Mouse (Mus musculus) forebrain, embryonic 10.5 days (tissue): ENCODE data around the gene Stk32b. TPM values are rescaled to one million over a fixed set of nuclear protein-coding genes. Genes with fewer than 3 reads are reported as not detected.

ENCODE experiments used
- DNase-seq: peaks from one replicate; pipeline ENCODE4 v3.0.0-alpha.2; 2017; ENCODE audit warnings: low spot score; ENCODE audit errors: extremely low spot score
- H3K27ac ChIP-seq: fragments of 300-500 bp; sonication (generic); 2 replicates; pipeline ENCODE4 v1.5.1; 2016; ENCODE audit warnings: mild to moderate bottlenecking
- H3K27me3 ChIP-seq: fragments of 300-500 bp; sonication (generic); 2 replicates; pipeline ENCODE4 v1.6.1; 2016; ENCODE audit warnings: mild to moderate bottlenecking; ENCODE audit not compliant: poor library complexity, severe bottlenecking
- H3K36me3 ChIP-seq: fragments of 300-500 bp; sonication (generic); replicated peaks from 2 replicates; pipeline ENCODE4 v1.6.1; 2016; ENCODE audit warnings: mild to moderate bottlenecking, moderate library complexity
- H3K4me1 ChIP-seq: fragments of 300-500 bp; sonication (generic); 2 replicates; pipeline ENCODE4 v1.6.1; 2016
- H3K4me3 ChIP-seq: fragments of 300-500 bp; sonication (generic); 2 replicates; pipeline ENCODE4 v1.5.1; 2016; ENCODE audit warnings: mild to moderate bottlenecking, moderate library complexity
- H3K9me3 ChIP-seq: fragments of 300-500 bp; sonication (generic); 2 replicates; pipeline ENCODE4 v1.6.1; 2016; ENCODE audit warnings: mild to moderate bottlenecking, moderate library complexity
- WGBS: fragments of 180-500 bp; shearing (Covaris S2); methylation state at CpG from one replicate; pipeline ENCODE4 v1.1.7; 2016; 5-methylcytosine and 5-hydroxymethylcytosine counted together
- polyA plus RNA-seq: library from polyadenylated mRNA; unstranded; fragments of >200 nt; fragmentation: Nextera tagmentation; extraction: Ambion mirVana; gene quantifications from 2 replicates; pipeline ENCODE4 v1.2.1, GENCODE M21; 2016

Gene Stk32b
- polyA plus RNA-seq, 1 experiment from 2014 or later, result 0.63 TPM

GRCm38 (mm10) chr5:37557274-37557815 lies 159.6 kb downstream of the Stk32b start:
- no peaks in the 10 kb centered on the region for H3K36me3 ChIP-seq
- H3K4me3 ChIP-seq, result no peak overlapping the region
- DNase-seq, result no peak
- H3K27me3 ChIP-seq, result no peaks in the 10 kb centered on the region
- 73% methylated on average over 6 of the region's 6 CpGs for WGBS
- no peaks in the 10 kb centered on the region for H3K9me3 ChIP-seq
- H3K4me1 ChIP-seq, result no peaks in the 10 kb centered on the region
- no peak overlapping the region for H3K27ac ChIP-seq

GRCm38 (mm10) chr5:37554231-37554630 lies 162.7 kb downstream of the Stk32b start:
- WGBS, result 92% methylated on average over 4 of the region's 4 CpGs
- H3K27me3 ChIP-seq, result no peaks in the 10 kb centered on the region
- H3K9me3 ChIP-seq, result no peaks in the 10 kb centered on the region
- H3K4me3 ChIP-seq, result no peak overlapping the region
- no peaks in the 10 kb centered on the region for H3K4me1 ChIP-seq
- no peak overlapping the region for H3K27ac ChIP-seq
- H3K36me3 ChIP-seq, result no peaks in the 10 kb centered on the region
- no peak for DNase-seq

GRCm38 (mm10) chr5:37551649-37552048 lies 165.3 kb downstream of the Stk32b start:
- Histone ChIP-seq H3K27ac (no peak overlapping the region), H3K4me1 (no peaks in the 10 kb centered on the region), H3K36me3 (no peaks in the 10 kb centered on the region), H3K27me3 (no peaks in the 10 kb centered on the region), H3K4me3 (no peak overlapping the region), H3K9me3 (no peaks in the 10 kb centered on the region)
- WGBS, result 90% methylated on average over 5 of the region's 5 CpGs
- DNase-seq, result no peak

- H3K36me3 ChIP-seq, result no peaks in the 10 kb centered on the region
- WGBS, result 86% methylated on average over 4 of the region's 4 CpGs
Measured at GRCm38 (mm10) chr5:37535726-37536293, 181.2 kb downstream of the Stk32b start.

GRCm38 (mm10) chr5:37535227-37535626 lies 181.7 kb downstream of the Stk32b start:
- Histone ChIP-seq H3K27me3 (no peaks in the 10 kb centered on the region), H3K4me1 (no peaks in the 10 kb centered on the region), H3K9me3 (no peaks in the 10 kb centered on the region), H3K27ac (no peak overlapping the region), H3K36me3 (no peaks in the 10 kb centered on the region), H3K4me3 (no peak overlapping the region)
- DNase-seq, result no peak
- 86% methylated on average over 5 of the region's 5 CpGs for WGBS

More at GRCm38 (mm10) chr5:37535726-37536293, 181.2 kb downstream of the Stk32b start:
- no peaks in the 10 kb centered on the region for H3K27me3 ChIP-seq
- DNase-seq, result no peak
- no peaks in the 10 kb centered on the region for H3K4me1 ChIP-seq
- H3K27ac ChIP-seq, result no peak overlapping the region
- H3K4me3 ChIP-seq, result no peak overlapping the region
- H3K9me3 ChIP-seq, result no peaks in the 10 kb centered on the region

GRCm38 (mm10) chr5:37525363-37525762 lies 191.6 kb downstream of the Stk32b start:
- H3K27me3 ChIP-seq, result no peaks in the 10 kb centered on the region
- WGBS, result 90% methylated on average over 5 of the region's 5 CpGs
- DNase-seq, result no peak

GRCm38 (mm10) chr5:37520441-37520840 lies 196.5 kb downstream of the Stk32b start:
- Histone ChIP-seq H3K36me3 (no peaks in the 10 kb centered on the region), H3K4me1 (no peaks in the 10 kb centered on the region), H3K27me3 (no peaks in the 10 kb centered on the region), H3K9me3 (no peaks in the 10 kb centered on the region), H3K4me3 (no peak overlapping the region), H3K27ac (no peak overlapping the region)
- no peak for DNase-seq
- 84% methylated on average over 3 of the region's 3 CpGs for WGBS

More at GRCm38 (mm10) chr5:37525363-37525762, 191.6 kb downstream of the Stk32b start:
- Histone ChIP-seq H3K36me3 (no peaks in the 10 kb centered on the region), H3K9me3 (no peaks in the 10 kb centered on the region), H3K27ac (no peak overlapping the region), H3K4me3 (no peak overlapping the region), H3K4me1 (no peaks in the 10 kb centered on the region)

- no peaks in the 10 kb centered on the region for H3K36me3 ChIP-seq
- DNase-seq, result no peak
- H3K9me3 ChIP-seq, result no peaks in the 10 kb centered on the region
- H3K27ac ChIP-seq, result no peak overlapping the region
- H3K4me1 ChIP-seq, result peaks cover 14% of the 10 kb centered on the region
- no peaks in the 10 kb centered on the region for H3K27me3 ChIP-seq
- no peak overlapping the region for H3K4me3 ChIP-seq
- WGBS, result 45% methylated on average over 2 of the region's 2 CpGs
Measured at GRCm38 (mm10) chr5:37512479-37512878, 204.5 kb downstream of the Stk32b start.

- no peak overlapping the region for H3K27ac ChIP-seq
- 84% methylated on average over 12 of the region's 12 CpGs for WGBS
- no peak for DNase-seq
- H3K4me1 ChIP-seq, result peaks cover 4% of the 10 kb centered on the region
- H3K27me3 ChIP-seq, result no peaks in the 10 kb centered on the region
- no peak overlapping the region for H3K4me3 ChIP-seq
- H3K9me3 ChIP-seq, result no peaks in the 10 kb centered on the region
- H3K36me3 ChIP-seq, result no peaks in the 10 kb centered on the region
Measured at GRCm38 (mm10) chr5:37506880-37507519, 210.0 kb downstream of the Stk32b start.

GRCm38 (mm10) chr5:37494984-37495476 lies 221.9 kb downstream of the Stk32b start:
- H3K4me1 ChIP-seq, result no peaks in the 10 kb centered on the region
- no peak overlapping the region for H3K4me3 ChIP-seq
- no peaks in the 10 kb centered on the region for H3K36me3 ChIP-seq
- H3K27ac ChIP-seq, result no peak overlapping the region
- H3K9me3 ChIP-seq, result no peaks in the 10 kb centered on the region
- H3K27me3 ChIP-seq, result no peaks in the 10 kb centered on the region
- 95% methylated on average over 3 of the region's 3 CpGs for WGBS
- DNase-seq, result no peak

- 81% methylated on average over 3 of the region's 3 CpGs for WGBS
- Histone ChIP-seq H3K4me1 (no peaks in the 10 kb centered on the region), H3K27ac (no peak overlapping the region), H3K36me3 (no peaks in the 10 kb centered on the region), H3K9me3 (no peaks in the 10 kb centered on the region), H3K27me3 (no peaks in the 10 kb centered on the region), H3K4me3 (no peak overlapping the region)
- DNase-seq, result no peak
Measured at GRCm38 (mm10) chr5:37472025-37472608, 244.9 kb downstream of the Stk32b start.

GRCm38 (mm10) chr5:37471584-37471983 lies 245.4 kb downstream of the Stk32b start:
- no peaks in the 10 kb centered on the region for H3K9me3 ChIP-seq
- no peaks in the 10 kb centered on the region for H3K4me1 ChIP-seq
- no peak overlapping the region for H3K27ac ChIP-seq
- H3K27me3 ChIP-seq, result no peaks in the 10 kb centered on the region
- 86% methylated on average over 4 of the region's 4 CpGs for WGBS
- no peaks in the 10 kb centered on the region for H3K36me3 ChIP-seq
- no peak for DNase-seq
- no peak overlapping the region for H3K4me3 ChIP-seq

- Histone ChIP-seq H3K9me3 (no peaks in the 10 kb centered on the region), H3K36me3 (no peaks in the 10 kb centered on the region), H3K4me1 (no peaks in the 10 kb centered on the region), H3K27ac (no peak overlapping the region), H3K4me3 (no peak overlapping the region), H3K27me3 (no peaks in the 10 kb centered on the region)
- no peak for DNase-seq
- WGBS, result 81% methylated on average over 5 of the region's 5 CpGs
Measured at GRCm38 (mm10) chr5:37469031-37469430, 247.9 kb downstream of the Stk32b start.
